Mouse (Mus musculus) T-helper 2 cell (primary cell): ENCODE measurements around the gene Plcxd3.

Source experiments
- in situ Hi-C: fragments of 300-600 bp; cut with MboI, MseI; formaldehyde crosslinking; loops from one replicate; pipeline ENCODE4 v1.15.1; 2025; ENCODE audit warnings: high pct_unique_total_duplicates

Plcxd3 gene

DNA sequence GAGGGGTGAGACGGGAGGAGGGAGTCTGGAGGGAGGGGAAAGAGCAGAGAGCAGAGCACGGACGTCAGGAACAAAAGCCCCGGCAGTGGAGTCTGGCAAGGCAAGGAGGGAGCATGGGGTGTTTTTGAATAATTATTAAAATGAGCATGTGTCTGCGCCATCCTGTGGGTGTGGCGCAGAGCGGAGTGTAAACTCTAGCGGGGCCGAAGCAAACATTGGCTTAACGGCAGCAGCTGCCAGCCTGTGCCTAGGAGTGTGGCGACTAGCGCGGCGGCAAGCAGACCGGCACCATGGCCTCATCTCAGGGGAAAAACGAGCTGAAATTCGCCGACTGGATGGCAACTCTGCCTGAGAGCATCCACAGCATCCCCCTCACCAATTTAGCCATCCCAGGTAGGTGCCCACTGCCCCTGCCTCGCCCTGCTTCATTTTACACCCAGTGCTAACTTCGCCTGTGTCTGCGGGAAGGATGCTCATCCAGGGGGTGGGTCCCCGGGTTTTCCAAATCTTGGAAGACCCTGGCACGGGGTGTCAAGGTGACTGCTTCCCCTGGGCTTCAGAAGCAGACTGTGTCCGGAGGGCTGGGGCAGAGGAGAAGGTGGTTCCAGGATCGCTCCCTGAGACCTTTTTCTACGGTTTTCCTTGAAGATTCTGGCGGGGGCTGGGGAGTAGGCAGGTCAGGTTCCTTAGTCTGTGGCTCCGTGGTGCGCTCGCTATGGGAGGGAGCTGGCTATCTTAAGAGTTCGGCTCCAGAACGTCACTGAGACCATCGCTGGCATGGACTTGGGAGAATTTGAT, at the start of gene Plcxd3:
Gene Plcxd3, plus strand, starts transcription at position 69 of the 798 bp plus-strand sequence.
- in situ Hi-C loops = no loop called here

DNA sequence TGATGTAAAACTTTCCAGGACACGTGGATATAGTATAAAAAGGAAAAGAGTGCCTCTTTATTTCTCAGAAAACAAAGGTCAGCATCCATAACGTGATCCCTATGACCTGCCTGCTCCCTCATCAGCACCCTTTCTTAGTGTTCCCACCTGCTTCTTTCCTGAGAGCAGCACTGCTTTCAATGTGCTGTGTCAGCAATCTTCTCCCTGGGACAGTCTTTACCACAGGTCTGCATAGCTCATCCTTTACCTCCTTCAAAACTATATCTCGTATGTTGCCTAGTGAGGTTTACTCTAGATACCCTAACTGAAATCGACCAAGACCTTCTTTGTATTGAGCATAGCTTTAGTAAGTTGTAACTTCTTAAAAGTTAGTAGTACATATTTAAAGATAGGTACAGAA, 43.4 kb upstream of the Plcxd3 start:
- in situ Hi-C loops = no loop called here

GRCm38 (mm10) chr15:4341620-4342019, 33.7 kb upstream of the Plcxd3 start:
- in situ Hi-C loops = no loop called here

GRCm38 (mm10) chr15:4348816-4349553, 26.3 kb upstream of the Plcxd3 start:
- in situ Hi-C loops = no loop called here

GRCm38 (mm10) chr15:4356397-4356796, 18.9 kb upstream of the Plcxd3 start:
- in situ Hi-C loops = loop anchor here (25.0 kb wide), 1 partner anchor 581 kb away; no protein-coding TSS in a partner anchor

DNA sequence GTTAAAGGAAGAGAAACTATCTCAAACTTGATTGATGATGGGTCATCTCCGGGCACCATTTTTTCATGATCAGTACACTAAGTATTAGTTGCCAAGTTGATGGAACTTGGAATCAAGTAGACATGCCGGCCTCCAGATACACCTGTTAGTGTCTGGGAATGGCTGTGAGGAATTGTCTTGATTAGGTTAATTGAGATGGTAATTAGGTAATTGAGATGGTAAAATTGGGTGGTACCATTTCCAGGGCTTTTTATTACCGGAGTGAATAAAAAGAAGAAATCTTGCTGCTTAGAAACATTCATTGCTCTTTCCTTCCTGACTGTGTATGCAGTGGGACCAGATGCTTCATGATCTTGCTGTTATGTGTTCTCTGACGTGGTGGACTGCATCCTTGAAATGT, 17.6 kb upstream of the Plcxd3 start:
- in situ Hi-C loops = loop anchor here (25.0 kb wide), 1 partner anchor 580 kb away; no protein-coding TSS in a partner anchor

DNA sequence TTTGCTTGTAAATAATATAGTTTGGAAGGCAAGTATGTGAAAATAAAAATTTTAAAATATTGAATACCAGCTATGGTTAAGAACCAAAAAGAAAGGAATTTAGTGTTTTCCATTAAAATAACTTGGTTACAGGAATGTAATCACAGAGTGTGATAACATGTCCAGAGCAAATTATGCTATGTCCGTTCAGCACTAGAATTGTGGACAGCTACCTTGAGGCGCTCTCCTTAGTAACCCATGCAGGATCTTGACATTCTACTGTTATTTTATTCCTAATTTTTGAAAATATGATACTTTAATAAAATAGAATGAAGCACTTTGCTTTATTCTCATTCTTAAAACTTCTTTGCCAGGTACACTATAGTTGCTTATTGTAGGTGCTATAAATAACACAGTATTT, 7.5 kb upstream of the Plcxd3 start:
- in situ Hi-C loops = loop anchor here (25.0 kb wide), 1 partner anchor 570 kb away; no protein-coding TSS in a partner anchor

- in situ Hi-C loops = loop anchor here (25.0 kb wide), 1 partner anchor 563 kb away; no protein-coding TSS in a partner anchor
Observed at GRCm38 (mm10) chr15:4374453-4374990, 769 bp upstream of the Plcxd3 start.

DNA sequence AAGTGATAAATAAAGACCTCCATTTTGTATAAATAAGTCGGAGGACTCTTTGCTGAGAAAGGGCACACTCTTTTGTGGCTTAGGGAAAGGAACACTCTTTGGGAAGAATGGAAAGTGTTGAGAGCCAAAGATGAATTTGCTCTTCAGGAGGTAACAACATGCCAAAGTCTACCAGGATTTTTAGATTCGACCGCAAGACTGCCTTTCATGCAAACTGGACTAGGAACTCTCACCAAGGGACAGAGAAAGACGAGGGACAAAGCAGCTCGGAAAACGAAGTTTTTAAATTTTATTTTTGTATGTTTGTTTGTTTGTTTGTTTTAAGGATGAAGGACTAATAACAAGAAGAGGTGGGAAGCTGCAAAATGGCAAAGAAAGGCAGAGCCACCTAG, 264 bp upstream of the Plcxd3 start:
- in situ Hi-C loops = no loop called here

GRCm38 (mm10) chr15:4376221-4376631, 935 bp downstream of the Plcxd3 start:
- in situ Hi-C loops = no loop called here

GRCm38 (mm10) chr15:4378766-4379165, 3.5 kb downstream of the Plcxd3 start:
- in situ Hi-C loops = no loop called here

- in situ Hi-C loops = no loop called here
Observed at GRCm38 (mm10) chr15:4387774-4388173, 12.5 kb downstream of the Plcxd3 start.

GRCm38 (mm10) chr15:4400096-4400495, 24.8 kb downstream of the Plcxd3 start:
- in situ Hi-C loops = no loop called here

DNA sequence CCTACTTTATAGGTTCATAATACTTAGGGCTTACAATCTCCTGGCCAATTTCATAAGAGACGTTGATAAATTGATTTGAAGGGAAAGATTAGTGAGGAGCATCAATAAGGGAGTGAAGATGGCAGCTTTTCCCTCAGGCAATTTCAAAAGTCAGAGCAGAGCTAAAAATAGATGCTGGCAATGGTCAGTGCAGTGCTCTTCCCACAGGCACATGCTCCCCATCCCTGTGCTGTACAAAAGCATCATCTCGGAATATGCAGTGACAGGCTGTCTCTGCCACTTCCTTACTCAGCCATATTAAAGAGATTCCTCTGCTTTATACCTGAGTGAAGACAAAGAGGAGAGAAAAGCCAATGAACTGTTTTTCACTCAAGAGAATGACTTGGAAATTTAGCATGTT, 36.0 kb downstream of the Plcxd3 start:
- in situ Hi-C loops = no loop called here

GRCm38 (mm10) chr15:4440081-4440480, 64.8 kb downstream of the Plcxd3 start:
- in situ Hi-C loops = loop anchor here (5.0 kb wide), 1 partner anchor 48 kb away; no protein-coding TSS in a partner anchor

- in situ Hi-C loops = loop anchor here (25.0 kb wide), 1 partner anchor 809 kb away; no protein-coding TSS in a partner anchor
Observed at GRCm38 (mm10) chr15:4496182-4496581, 120.9 kb downstream of the Plcxd3 start.

DNA sequence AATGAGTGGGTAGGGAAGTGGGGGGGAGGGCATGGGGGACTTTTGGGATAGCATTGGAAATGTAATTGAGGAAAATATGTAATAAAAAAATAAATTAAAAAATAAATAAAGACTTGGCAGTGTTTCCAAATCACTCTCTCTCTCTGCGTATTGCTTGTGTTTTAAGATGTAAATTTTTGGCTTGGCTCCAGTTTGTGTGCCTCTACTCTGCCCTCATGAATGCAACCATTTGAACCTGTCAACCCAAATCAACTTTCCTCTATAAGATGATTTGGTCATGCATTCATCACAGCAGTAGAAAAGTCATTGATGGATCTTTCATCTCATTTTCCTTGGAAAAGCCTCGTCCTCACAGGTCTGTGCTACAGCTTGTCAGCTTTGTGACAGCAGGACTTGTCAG, 121.7 kb downstream of the Plcxd3 start:
- in situ Hi-C loops = loop anchor here (25.0 kb wide), 1 partner anchor 810 kb away; no protein-coding TSS in a partner anchor

DNA sequence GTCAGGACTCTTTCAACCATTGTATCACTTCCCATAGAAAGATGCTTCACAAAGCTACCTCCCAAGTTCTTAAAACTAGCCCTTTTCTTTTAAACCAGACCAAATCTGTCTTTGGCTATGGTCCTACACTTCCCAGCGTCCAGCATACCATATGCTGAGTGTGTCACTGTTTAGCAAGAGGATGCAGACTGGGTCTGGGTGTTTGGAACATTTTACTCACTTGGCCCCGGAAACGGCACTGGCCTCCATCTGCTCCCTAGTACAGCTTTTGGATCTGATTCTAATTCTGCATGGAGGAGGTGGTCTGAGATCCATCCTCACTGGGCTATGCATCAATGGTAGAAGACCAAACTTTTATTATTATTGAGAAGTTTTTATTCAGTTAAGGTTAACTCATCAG, 122.7 kb downstream of the Plcxd3 start:
- in situ Hi-C loops = loop anchor here (25.0 kb wide), 1 partner anchor 811 kb away; no protein-coding TSS in a partner anchor

DNA sequence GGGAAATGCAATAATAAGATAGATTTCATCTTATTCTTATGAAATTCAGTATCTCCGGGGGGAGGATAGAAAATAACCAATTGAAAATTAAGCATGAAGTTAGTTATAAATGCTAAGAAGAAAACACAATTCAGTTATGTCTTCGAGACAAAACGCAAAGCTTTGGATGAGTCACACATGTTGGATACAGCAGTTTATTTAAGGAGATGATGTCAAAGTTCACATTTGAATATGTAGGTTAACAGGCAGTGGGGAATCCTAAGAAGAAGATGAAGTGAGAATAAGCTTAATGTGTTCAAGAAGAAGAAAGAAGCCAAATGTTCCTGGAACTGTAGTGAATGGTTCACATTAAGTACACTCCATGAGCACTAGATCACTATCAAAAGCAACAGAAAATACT, 128.1 kb downstream of the Plcxd3 start:
- in situ Hi-C loops = no loop called here

- in situ Hi-C loops = no loop called here
Observed at GRCm38 (mm10) chr15:4503826-4504225, 128.5 kb downstream of the Plcxd3 start.

- in situ Hi-C loops = no loop called here
Observed at GRCm38 (mm10) chr15:4514724-4515123, 139.4 kb downstream of the Plcxd3 start.

DNA sequence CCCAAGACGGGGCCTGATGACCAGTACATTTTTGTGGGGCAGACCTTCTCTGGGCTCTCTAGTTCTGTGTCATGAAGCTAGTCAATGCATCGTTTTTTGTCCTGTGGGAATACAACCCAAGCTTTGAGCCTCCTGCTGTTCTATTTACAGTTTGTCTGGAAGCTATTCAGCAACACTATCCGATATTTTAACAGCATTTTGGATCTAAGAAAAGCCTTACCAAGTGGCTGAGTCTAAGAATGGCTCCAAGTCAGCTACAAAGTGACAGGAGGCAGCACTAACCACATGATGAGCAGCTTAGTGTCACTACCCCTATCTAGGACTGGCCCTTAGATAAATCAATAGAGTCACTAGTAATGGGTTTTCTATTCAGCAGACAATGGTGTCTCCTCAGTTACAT, 149.3 kb downstream of the Plcxd3 start:
- in situ Hi-C loops = no loop called here
